Mouse (Mus musculus): ENCODE results near the gene Palld.

GRCm38 (mm10) chr8:61758686-61759326, 143.7 kb downstream of the Palld start:
- TF ChIP-seq CTCF (IDR thresholded peaks at IDR 0.05; ENCODE audit: low read depth, low read length) (no peak), GATA1 (IDR thresholded peaks at IDR 0.05; ENCODE audit: borderline replicate concordance, low read length) (no peak), POLR2AphosphoS5 (IDR thresholded peaks at IDR 0.05; ENCODE audit: insufficient replicate concordance, low read depth, low read length) (no peak), TAL1 (conservative IDR thresholded peaks at IDR 0.05; ENCODE audit: low read depth, low read length) (no peak), GATA2 (IDR thresholded peaks at IDR 0.05; ENCODE audit: borderline replicate concordance, low read depth, low read length) (no peak)
